Mouse (Mus musculus): ENCODE results near the gene Mgat4e.

Gene Mgat4e

DNA sequence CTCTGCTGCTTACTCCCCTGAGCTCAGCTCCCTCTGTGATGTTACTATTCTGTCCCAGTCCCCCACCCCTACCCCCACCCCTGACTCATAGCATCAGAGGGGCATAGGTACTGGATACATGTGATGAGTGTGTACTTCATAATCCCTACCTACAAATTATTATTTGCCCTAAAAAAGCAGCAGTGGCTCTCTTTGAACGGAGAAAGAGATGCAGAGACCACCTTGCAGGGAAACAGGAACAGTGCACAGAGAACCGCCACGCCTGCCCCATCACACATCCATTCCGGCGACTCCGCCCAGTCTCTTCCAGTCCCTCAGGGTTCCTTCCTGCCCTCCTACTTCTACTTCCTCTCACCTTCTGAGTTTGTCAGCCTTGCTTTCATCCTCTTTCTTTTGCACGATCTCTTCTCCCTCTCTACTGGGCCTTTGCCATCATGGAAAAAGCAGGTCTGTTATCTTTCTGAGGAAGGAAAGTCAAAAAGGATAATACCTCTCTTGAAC is at the start of gene Mgat4e:
Gene Mgat4e (minus strand): TSS at position 51 of the 501 bp plus-strand sequence.
- no peak for DNase-seq (ENCODE audit: low spot score)

DNA sequence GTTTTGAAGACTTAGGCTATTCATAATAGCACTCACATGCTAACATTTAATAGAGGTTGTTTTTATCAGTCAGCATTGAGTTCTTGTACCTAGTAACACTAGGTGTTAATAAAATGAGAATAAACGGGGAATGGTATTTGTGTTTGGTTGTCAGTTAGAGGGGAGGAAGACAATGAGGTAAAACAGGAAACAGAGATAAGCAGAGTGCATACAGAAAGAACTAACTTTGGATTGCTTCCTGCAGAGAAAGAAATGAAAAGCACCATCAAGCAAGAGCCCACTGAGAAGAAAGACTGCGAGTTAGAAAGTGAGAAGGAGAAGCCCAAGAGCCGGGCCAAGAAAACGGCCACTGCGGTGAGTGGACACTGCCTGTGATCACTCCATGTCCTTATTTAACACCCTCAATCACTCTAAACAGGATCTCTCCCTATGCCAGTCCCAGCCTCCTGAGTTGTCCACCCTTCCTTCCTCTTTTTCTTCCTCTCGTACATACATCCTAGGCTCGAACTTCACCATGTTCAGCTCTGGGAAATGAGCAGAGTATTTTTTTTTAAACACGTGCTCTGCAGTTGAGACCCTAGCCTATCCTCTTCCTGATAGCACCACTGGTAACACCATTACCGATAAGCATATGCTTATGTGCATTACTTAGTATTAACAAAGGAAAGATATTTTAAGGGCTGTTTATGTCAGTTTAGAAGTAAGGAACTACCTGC is 48.0 kb upstream of the Mgat4e start:
- DNase-seq (ENCODE audit: low spot score) = no peak

DNA sequence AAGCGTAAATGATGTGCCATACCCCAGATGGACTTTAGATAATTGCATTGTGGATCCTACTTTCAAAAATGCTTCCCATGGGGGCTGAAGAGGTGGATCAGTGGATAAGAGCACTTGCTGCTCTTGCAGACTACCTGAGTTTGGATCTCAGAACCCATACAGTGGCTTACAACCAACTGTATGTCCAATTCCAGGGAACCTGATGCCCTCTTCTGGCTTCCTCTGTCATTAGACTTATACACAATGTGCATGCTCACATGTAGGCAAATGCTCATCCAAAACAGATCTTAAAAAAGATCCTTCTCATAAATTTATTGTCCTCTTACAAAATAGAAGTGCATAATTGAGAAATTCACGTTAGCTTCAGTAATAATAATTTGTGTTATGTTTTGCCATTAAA is 42.3 kb upstream of the Mgat4e start:
- no peak for DNase-seq (ENCODE audit: low spot score)

DNA sequence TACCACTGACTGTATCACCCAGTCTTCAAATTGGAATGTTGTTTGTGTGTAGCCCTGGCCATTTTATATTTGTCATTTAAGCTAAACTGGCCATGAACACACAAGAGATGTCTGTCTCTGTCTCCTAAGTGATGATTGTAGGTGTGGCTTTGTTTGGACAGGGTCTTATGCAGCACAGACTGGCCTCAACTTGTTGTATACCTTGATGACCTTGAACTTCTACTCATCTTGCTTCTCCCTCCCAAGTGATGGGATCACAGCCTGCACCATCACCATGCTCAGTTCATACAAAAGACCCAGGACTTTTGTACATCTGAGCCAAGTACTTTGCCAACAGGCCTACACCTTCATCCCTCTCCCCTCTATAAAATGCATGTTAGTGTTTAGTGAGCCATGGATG is 40.2 kb upstream of the Mgat4e start:
- DNase-seq (ENCODE audit: low spot score) = no peak

DNA sequence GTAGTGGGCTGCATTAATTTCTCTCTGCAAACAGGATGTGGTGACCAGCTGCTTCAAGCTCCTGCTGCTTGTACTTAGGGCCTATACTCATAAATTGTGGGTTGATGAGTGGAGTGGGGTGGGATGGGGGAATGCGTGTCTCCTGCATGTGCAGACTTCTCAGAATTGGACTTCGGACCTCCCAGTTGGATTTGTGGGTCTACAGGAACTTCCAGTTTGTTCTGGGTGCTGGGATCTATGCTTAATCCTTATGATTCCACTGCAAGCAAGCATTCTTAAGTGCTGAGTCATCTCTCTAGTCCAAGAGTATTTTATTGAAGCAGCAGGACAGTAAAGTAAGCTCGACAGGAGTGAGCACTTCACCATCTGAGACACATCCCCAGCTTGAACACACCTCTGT is 34.1 kb upstream of the Mgat4e start:
- no peak for DNase-seq (ENCODE audit: low spot score)

GRCm38 (mm10) chr1:134580796-134581195 is 31.3 kb upstream of the Mgat4e start:
- DNase-seq (ENCODE audit: low spot score) = no peak

GRCm38 (mm10) chr1:134577384-134578120 is 28.1 kb upstream of the Mgat4e start:
- no peak for DNase-seq (ENCODE audit: low spot score)

DNA sequence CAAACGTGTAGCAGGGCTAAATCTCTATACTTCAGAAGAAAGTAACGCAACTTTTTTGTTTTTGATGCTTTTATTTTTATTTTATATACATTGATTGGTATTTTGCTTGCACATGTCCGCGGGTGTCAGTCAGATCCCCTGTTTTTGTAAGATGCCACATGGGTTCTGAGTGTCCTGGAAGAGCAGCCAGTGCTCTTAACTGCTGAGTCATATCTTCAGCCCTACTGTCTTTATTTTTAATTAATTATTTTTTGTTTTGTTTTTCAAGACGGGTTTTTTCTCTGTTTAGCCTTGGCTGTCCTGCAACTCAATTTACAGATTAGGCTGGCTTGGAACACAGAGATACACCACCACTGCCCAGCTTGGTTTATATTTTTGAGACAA is 24.4 kb upstream of the Mgat4e start:
- DNase-seq (ENCODE audit: low spot score) = no peak

GRCm38 (mm10) chr1:134573300-134573931 is 23.9 kb upstream of the Mgat4e start:
- no peak for DNase-seq (ENCODE audit: low spot score)

GRCm38 (mm10) chr1:134570631-134571030 is 21.1 kb upstream of the Mgat4e start:
- no peak for DNase-seq (ENCODE audit: low spot score)

- DNase-seq (ENCODE audit: low spot score) = no peak
These were observed 20.7 kb upstream of the Mgat4e start for GRCm38 (mm10) chr1:134570171-134570570.

GRCm38 (mm10) chr1:134567511-134567910 is 18.0 kb upstream of the Mgat4e start:
- DNase-seq (ENCODE audit: low spot score) = no peak

- no peak for DNase-seq (ENCODE audit: low spot score)
These were observed 14.2 kb upstream of the Mgat4e start for GRCm38 (mm10) chr1:134563726-134564125.

DNA sequence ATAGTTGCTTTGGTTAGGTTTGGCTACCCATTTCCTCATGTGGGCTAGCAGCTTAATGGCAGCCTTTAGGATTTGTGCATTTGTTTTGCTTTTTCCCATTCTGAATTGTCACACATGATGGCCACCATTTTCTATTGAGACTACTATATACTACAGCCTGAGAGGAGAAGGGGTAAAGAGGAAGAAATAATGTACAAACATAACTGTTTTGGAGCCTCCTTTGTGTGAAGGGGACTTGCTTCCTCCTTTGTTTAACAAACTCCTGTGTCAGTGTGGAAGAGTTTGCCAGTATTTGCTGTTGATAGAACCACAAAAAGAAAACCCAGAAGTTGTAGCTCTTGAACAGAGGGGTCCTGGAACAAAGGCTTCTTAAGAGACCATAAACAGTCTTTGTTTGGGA is 13.0 kb upstream of the Mgat4e start:
- DNase-seq (ENCODE audit: low spot score) = no peak

DNA sequence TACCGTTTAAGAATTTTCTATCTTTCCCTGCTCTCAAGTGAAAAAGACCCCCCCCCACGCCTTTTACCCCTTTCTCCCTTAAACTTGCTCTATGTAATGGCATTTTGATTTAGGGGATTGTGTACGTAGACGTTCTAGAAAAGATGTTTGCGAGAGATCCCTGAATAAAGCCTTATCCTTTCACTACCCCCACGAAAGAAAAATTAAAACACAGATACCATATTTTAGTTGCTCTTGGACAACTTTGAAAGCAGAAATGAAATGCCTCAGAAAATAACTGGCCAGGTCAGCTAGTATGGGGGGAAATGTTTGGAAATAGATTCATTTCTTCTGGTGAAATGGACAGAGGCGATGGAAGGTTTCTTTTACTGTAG is 12.3 kb upstream of the Mgat4e start:
- DNase-seq (ENCODE audit: low spot score) = no peak

DNA sequence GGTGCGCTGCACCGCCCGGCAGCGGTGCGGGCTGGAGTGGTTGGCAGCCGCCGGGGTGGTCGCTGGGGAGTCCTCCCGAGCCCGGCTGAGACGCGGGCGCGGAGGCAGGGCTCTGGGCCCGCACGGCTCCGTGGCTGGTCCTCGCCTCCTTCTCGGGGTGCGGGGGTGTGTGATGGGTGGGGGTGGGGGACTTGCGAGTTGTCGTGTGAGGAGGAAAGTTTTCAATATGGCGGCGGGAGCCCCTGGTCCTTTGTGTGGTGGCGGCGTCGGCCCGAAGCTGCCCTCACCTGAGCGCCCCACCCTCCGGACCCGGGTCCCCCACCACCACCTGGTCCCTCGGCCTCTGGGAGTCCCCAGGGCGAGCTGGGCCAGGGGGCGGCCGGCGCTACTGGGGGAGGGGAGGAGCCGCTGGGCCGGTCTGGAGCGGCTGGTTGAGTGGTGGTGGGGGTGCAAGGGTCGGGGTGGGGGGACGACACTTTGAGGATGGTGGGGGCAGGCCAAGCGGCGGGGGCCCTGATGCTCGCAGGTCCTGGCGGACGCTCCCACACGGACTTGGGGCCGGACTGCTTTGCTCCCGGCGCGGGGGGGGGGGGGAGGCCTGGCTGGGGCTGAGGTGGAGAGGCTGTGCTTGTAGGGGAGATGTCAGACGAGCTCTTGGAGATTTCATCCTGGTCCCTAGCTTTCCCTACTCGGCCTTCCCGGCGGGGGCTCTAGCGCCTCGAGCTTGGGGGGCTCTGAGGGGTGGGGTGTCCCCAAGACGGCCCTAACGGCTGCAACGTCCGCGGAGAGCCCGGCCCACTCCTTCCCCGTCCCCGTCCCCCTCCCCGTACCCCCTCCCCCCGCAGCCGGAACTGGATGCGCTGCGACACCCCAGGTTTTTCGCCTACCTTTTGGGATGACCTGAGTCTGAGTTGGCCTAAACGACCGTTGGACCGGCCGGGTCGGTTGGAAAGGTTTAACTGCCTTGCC is 11.6 kb upstream of the Mgat4e start:
- no peak for DNase-seq (ENCODE audit: low spot score)

DNA sequence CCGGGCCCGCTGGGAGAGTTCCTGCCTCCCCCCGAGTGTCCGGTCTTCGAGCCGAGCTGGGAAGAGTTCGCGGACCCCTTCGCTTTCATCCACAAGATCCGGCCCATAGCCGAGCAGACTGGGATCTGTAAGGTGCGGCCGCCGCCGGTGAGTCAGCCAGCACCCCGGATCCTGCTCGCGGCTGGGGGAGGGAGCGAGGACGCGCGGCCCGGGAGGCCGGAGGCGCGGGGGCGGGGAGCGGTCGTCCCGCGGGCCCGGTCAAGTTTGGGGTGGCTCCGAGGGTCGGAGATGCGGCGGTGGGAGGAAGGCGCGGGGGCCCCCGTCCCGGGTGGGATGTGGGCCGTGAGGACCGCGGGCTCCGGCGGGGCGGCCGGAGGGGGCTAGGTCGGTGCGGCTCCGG is 10.9 kb upstream of the Mgat4e start:
- peak; percentile 29 for DNase-seq (ENCODE audit: low spot score)

DNA sequence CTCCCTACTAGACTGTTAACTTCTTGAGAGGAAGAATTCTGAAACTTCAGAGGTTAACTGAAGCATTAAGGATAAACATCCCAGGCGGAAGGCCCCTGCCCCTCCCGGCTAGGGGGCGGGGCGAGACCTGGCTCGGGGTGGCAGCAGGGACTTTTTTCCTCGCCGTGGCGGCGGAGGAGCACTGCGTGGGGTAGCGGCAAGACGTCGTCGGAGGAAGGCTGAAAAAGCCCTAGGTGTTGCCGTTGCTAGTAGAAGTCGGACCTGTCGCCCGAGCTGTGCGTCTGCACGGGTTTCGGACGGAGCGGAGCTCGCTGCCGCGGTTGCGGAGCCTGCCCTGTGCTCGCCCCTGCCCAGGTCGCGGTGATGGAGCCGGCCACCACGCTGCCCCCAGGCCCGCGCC is 10.5 kb upstream of the Mgat4e start, which contains the start of gene Kdm5b:
Gene Kdm5b (plus strand): TSS at position 196 of the 400 bp plus-strand sequence.
- DNase-seq (ENCODE audit: low spot score) = peak; percentile 82

- no peak for DNase-seq (ENCODE audit: low spot score)
These were observed 9.7 kb upstream of the Mgat4e start for GRCm38 (mm10) chr1:134559226-134559625.

DNA sequence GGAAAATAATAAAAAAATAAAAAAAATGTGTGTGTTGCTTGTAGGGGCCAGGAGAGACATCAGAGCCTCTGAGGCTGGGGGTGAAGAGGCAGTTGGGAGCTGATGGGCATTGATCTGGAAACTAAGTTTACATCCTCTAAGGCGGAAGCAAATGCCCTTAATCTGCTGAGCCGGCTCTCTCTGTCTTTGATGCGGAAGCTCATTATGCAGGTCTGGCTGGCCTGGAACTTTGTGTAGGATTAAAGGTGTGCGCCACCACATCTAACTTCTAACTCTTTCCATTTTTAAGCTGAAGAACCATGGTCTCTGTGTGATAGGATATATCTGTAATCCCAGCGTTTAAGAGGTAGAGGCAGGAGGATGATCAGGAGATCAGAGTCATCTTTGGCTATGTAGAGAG is 9.0 kb upstream of the Mgat4e start:
- no peak for DNase-seq (ENCODE audit: low spot score)

GRCm38 (mm10) chr1:134556671-134557218 is 7.3 kb upstream of the Mgat4e start:
- DNase-seq (ENCODE audit: low spot score) = peak; percentile 83

Measured in urinary bladder, postnatal 10 days (tissue).